Mouse (Mus musculus) ES-Bruce4 (cell line): ENCODE measurements at regions not wholly inside any gene's neighbourhood (a gene's known extent, or its start where the extent isn't known, plus 50 kb on each side); places are given as distances from the start of the nearest gene placed in this dataset.

Experiments used
- CTCF ChIP-seq: IDR thresholded peaks from one replicate; pipeline ENCODE4 v1.8.1; 2011; ENCODE audit warnings: low read depth, low read length
- EP300 ChIP-seq: IDR thresholded peaks from 2 replicates; pipeline ENCODE4 v1.6.1; 2011; ENCODE audit warnings: low read depth, low read length; ENCODE audit not compliant: insufficient read depth
- POLR2A ChIP-seq: IDR thresholded peaks from one replicate; pipeline ENCODE4 v1.8.1; 2011; ENCODE audit warnings: low read length; ENCODE audit not compliant: insufficient read depth

DNA sequence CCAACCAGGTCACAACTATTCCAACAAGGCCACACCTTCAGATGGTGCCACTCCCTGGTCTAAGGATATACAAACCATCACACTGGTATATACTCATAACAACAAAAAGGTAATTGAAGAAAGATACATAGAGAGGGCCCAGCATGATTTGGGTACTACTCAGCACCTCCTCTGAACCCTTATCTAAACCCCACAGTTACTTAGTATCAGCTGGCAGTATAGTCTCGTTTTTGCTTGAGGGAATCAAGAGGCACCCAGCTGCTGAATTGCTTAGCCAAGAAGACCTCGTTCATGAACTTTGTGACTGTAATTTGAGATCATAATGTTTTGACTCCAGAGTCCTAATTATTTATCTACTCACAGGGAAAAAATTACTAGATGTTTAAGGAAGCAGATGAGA lies 175.6 kb upstream of the Crbn start:
- TF ChIP-seq EP300, result no peak
- no peak for TF ChIP-seq CTCF
- TF ChIP-seq POLR2A, result no peak
